Mouse (Mus musculus) heart, postnatal 0 days (tissue): Measurements from ENCODE around the gene Ndufs1.

Experiments used
- CTCF ChIP-seq: IDR thresholded peaks from 2 replicates; pipeline ENCODE4 v1.5.1; 2016; ENCODE audit warnings: antibody characterized with exemption, control low read depth, low read depth
- EP300 ChIP-seq: IDR thresholded peaks from 2 replicates; pipeline ENCODE4 v1.6.1; 2016; ENCODE audit warnings: antibody characterized with exemption, low read depth

DNA sequence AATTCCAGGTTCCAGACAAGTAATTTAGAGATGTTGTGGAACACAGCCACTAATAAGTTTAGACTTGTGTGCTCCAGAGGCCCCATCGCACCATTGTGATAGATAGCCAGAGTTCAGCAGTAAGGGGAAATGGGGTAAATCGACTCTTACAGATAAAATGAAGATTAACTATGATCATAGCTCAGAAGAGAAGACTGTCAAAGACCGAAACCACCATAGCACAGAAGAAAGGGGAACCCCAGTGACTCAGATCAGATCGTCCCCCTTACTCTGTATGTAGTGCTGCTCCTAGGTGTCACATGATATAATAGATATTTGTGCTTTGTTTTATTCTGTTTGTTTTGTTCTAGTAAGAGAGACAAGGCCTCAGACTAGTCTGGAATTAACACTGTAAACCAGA lies 57.0 kb downstream of the Ndufs1 start:
- TF ChIP-seq CTCF (no peak), EP300 (no peak)
